Mouse (Mus musculus) lung, adult 2 months (tissue): ENCODE measurements around the gene R3hdm2. TPM values are rescaled to one million over a fixed set of nuclear protein-coding genes. Genes with fewer than 3 reads are reported as not detected.

Experiments
- DNase-seq: peaks from one replicate; pipeline ENCODE4 v3.0.0; 2022
- H3K4me1 ChIP-seq: fragments of 200-500 bp; 2 replicates; pipeline ENCODE4 v1.6.1; 2011; ENCODE audit warnings: low read length; ENCODE audit not compliant: control insufficient read depth, insufficient read depth
- H3K4me3 ChIP-seq: fragments of 200-500 bp; replicated peaks from 2 replicates; pipeline ENCODE3; 2011; ENCODE audit warnings: low read depth, mild to moderate bottlenecking, control low read depth, low read length; ENCODE audit errors: extremely low read depth
- CTCF ChIP-seq: fragments of 200-500 bp; IDR thresholded peaks from 2 replicates; pipeline ENCODE4 v1.5.1; 2011; ENCODE audit warnings: mild to moderate bottlenecking, low read length, control low read depth; ENCODE audit not compliant: insufficient read depth
- POLR2A ChIP-seq: fragments of 200-500 bp; IDR thresholded peaks from 2 replicates; pipeline ENCODE4 v1.6.1; 2011; ENCODE audit warnings: low read depth, mild to moderate bottlenecking, control low read depth, low read length, borderline replicate concordance; ENCODE audit errors: extremely low read depth
- WGBS: fragments of 180-500 bp; shearing (Covaris S2); methylation state at CpG from one replicate; pipeline ENCODE4 v1.1.7; 2018; 5-methylcytosine and 5-hydroxymethylcytosine counted together
- polyA plus RNA-seq: library from polyadenylated mRNA; depleted of rRNA; stranded (reverse); fragments of >200 nt; gene quantifications from 2 replicates; pipeline ENCODE4 v1.2.3, GENCODE M21; 2012

The R3hdm2 gene
- polyA plus RNA-seq, 1 experiment, result 129 TPM

GRCm38 (mm10) chr10:127437354-127438113, 57.4 kb downstream of the R3hdm2 start:
- DNase-seq, result no peak
- TF ChIP-seq CTCF (no peak), POLR2A (no peak)

GRCm38 (mm10) chr10:127453701-127454100, 73.6 kb downstream of the R3hdm2 start:
- 98% methylated on average over 1 of the region's 1 CpGs for WGBS

More at GRCm38 (mm10) chr10:127437354-127438113, 57.4 kb downstream of the R3hdm2 start:
- WGBS, result 84% methylated on average over 5 of the region's 5 CpGs
- Histone ChIP-seq H3K4me1 (no peaks in the 10 kb centered on the region), H3K4me3 (no peak overlapping the region)

GRCm38 (mm10) chr10:127462411-127463096, 82.4 kb downstream of the R3hdm2 start:
- no peak for TF ChIP-seq CTCF
- DNase-seq, result no peak
- 81% methylated on average over 5 of the region's 5 CpGs for WGBS
- H3K4me3 ChIP-seq, result no peak overlapping the region
- H3K4me1 ChIP-seq, result no peaks in the 10 kb centered on the region

More at GRCm38 (mm10) chr10:127453701-127454100, 73.6 kb downstream of the R3hdm2 start:
- Histone ChIP-seq H3K4me3 (no peak overlapping the region), H3K4me1 (no peaks in the 10 kb centered on the region)
- TF ChIP-seq POLR2A, result no peak
- no peak for TF ChIP-seq CTCF
- no peak for DNase-seq

- Histone ChIP-seq H3K4me1 (no peaks in the 10 kb centered on the region), H3K4me3 (no peak overlapping the region)
- no peak for TF ChIP-seq POLR2A
- TF ChIP-seq CTCF, result no peak
- 54% methylated on average over 15 of the region's 15 CpGs for WGBS
- no peak for DNase-seq
These were observed 91.3 kb downstream of the R3hdm2 start for GRCm38 (mm10) chr10:127471281-127471988.

- H3K4me3 ChIP-seq, result no peak overlapping the region
- no peak for DNase-seq
- 71% methylated on average over 9 of the region's 9 CpGs for WGBS
- TF ChIP-seq POLR2A, result no peak
- no peaks in the 10 kb centered on the region for H3K4me1 ChIP-seq
These were observed 92.6 kb downstream of the R3hdm2 start for GRCm38 (mm10) chr10:127472722-127473121.

- TF ChIP-seq POLR2A (no peak), CTCF (no peak)
- Histone ChIP-seq H3K4me1 (no peaks in the 10 kb centered on the region), H3K4me3 (no peak overlapping the region)
- DNase-seq, result no peak
- 94% methylated on average over 4 of the region's 4 CpGs for WGBS
These were observed 95.0 kb downstream of the R3hdm2 start for GRCm38 (mm10) chr10:127475175-127475574.

GRCm38 (mm10) chr10:127476541-127476940, 96.4 kb downstream of the R3hdm2 start:
- no peak for DNase-seq
- WGBS, result 84% methylated on average over 3 of the region's 3 CpGs
- Histone ChIP-seq H3K4me1 (no peaks in the 10 kb centered on the region), H3K4me3 (no peak overlapping the region)
- no peak for TF ChIP-seq CTCF
- TF ChIP-seq POLR2A, result no peak

GRCm38 (mm10) chr10:127477301-127477700, 97.2 kb downstream of the R3hdm2 start:
- no peak for TF ChIP-seq CTCF
- TF ChIP-seq POLR2A, result no peak
- no peaks in the 10 kb centered on the region for H3K4me1 ChIP-seq
- WGBS, result 84% methylated on average over 7 of the region's 7 CpGs
- no peak overlapping the region for H3K4me3 ChIP-seq
- DNase-seq, result no peak

- Histone ChIP-seq H3K4me3 (no peak overlapping the region), H3K4me1 (no peaks in the 10 kb centered on the region)
- DNase-seq, result no peak
- no peak for TF ChIP-seq POLR2A
- no peak for TF ChIP-seq CTCF
- 95% methylated on average over 4 of the region's 4 CpGs for WGBS
These were observed 99.0 kb downstream of the R3hdm2 start for GRCm38 (mm10) chr10:127479131-127479530.
